Mouse (Mus musculus) layer of hippocampus, adult 18-20 months (tissue): Measurements from ENCODE around the gene Glis3. TPM values are rescaled to one million over a fixed set of nuclear protein-coding genes. Genes with fewer than 3 reads are reported as not detected.

Experiments used
- DNase-seq, 2 experiments: peaks; one replicate each; pipeline ENCODE4 v3.0.0; 2022; ENCODE audit warnings: low spot score in 2 of 2
- total RNA-seq, 2 experiments: library from RNA; stranded (reverse); gene quantifications; 2 replicates each; pipeline ENCODE4 v1.2.3; 2021

Gene Glis3
- total RNA-seq, 2 experiments from 2014 or later: 25.0 to 30.6 TPM

DNA sequence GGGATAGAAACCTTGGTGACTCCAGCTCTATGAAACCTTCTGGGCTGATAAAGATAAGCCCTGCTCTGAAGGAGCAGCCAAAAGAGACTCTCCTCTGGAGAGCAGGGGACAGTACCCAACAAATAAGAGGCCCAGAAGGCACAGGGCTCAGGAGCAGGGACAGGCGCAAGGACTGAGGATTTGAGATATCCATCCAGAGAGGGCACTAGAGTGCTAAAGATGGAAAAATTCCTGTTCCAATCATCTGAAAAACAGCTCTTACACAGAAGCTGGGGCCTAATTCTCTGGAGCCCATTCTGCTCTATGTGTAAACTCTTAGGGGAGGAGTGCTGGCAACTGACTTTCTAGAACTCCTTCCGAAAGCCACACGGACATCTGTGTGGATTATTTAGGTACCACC, 287.0 kb downstream of the Glis3 start:
- no peak for DNase-seq

DNA sequence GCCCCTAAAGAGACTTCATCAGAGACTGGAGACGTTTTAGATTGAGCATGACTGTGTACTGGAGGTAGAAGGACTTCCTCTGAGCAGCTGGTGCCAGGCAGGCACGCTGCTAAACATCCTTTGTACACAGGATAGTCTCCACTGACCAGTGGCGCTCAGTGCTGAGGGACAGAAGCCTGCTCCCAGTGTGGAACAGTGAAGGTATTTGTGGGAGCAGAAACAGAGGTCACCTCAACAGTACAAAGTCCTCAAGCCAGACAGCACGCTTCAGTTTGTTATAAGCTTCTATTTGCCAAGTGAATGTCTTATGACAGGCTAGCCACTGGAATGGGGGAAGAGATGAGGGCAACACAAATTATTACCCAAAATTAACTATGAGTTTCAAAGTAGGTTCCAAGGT, 289.0 kb downstream of the Glis3 start:
- no peak for DNase-seq

DNA sequence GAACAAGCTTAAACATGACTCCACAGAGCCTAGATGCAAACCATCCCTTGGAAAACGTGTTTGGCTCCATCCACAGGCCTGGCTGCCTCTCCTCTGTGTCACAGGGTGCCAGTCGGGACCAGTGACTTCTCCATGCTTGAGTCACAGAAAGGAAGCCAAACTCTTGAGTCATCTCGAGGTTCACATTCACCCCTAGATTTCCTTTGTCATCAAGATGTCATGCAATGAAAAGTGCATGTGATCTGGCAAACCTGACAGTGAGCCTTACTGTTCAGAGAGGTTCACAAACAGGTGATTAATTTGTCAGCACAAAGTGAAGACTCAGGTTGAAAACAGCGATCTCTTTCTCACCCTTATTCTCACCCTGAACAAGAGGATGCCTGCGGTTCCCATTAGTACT, 290.7 kb downstream of the Glis3 start:
- DNase-seq: no peak

DNA sequence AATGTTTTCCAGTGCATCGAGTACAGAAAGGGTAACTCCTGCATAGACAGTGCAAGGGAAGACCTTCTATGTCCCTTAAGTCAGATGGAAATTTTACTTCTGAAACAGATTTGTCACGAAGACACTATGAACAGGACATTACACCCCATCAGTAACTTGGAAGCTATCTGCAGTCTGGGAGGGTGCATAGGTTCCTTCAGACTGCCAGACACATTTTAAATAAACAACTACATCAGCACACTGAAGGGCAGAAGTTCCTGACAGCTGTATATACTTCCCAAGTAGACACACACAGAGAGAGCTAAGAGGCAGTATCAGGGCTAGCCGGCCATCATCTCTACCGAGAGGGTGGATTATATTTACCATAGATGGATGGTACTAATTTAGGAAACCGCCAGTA, 296.5 kb downstream of the Glis3 start:
- no peak for DNase-seq

DNA sequence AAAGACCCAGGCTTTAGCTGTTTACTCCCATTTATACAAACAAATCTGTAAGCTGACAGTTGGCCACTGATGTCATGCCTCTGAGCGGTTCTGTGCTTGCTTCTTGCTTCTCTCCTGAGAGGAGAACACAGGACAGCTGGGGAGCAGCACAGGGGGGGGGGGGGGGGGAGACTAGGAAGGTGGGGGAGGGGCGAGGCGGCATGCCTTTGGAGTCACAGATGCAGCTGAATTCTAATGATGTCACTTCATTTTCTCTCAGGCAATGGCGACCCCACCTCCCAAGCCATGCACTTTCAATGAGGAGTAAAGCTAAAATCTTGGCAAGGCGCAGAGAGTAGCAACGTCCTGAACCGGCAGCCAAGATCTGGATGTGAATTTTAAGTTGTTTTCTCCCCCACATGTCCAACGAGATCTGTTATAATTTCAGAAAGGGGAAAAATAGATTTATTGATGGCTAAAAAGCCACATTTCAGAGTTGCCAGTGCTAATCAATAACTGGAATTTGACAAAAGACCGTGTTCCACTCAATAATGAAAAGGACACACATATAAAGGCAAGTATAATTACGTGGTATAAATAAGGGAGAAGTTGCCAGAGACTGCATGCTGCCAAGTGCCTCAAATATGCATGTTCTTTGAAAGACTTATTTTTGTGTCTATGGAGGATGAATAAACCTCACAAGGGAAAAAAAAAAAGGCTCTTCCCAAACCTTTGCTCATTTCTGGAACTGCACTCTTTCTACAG, 297.5 kb downstream of the Glis3 start:
- DNase-seq: peak in 1 of 2 experiments; percentile 59

DNA sequence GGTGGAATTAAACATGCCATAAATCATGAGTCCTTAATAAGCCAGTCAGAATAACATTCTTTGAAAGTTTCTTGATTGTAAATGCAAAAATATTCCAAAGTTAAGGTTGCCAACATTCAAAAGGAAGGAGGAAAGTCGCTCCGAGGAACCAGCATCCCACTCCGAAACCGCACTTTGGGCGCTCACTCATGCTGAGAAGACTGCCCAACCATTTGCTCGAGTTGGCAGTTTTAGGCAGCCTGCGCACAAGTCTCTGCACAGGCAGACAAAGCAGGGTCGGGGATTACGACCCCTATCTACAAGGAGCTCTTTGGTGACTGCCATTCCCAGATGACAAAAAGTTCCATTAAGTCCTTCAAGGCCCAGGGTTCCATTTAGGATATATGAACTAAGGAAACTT, 298.4 kb downstream of the Glis3 start:
- peak in 1 of 2 experiments; percentile 37 for DNase-seq

DNA sequence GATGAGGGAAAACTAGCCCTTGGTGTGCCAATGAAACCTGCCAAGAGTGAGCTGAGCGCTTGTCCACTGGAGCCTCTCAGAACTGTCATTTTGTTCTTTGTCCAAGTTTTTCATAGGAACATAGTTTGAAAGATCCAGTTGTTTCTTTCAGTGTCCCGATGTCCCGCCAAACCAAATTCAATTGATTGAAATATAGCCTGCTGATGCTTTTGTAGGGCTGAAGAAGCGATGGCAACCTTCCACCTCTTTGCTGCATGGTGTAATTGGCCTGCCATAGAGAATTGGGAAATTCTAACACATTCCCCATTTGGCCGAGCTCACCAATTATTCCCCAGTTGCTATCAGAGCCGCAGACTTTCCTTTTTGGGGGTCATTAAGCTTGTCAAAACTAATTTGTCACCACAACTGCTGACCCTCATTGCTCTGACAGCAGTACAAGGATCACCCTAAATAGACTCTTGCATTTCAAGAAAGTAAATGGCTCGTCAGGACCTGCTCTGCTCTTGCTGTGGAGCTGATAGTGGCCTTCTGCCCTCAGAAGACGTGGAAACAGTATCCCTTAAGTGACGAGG, 299.1 kb downstream of the Glis3 start:
- DNase-seq: peak in 1 of 2 experiments; percentile 60

DNA sequence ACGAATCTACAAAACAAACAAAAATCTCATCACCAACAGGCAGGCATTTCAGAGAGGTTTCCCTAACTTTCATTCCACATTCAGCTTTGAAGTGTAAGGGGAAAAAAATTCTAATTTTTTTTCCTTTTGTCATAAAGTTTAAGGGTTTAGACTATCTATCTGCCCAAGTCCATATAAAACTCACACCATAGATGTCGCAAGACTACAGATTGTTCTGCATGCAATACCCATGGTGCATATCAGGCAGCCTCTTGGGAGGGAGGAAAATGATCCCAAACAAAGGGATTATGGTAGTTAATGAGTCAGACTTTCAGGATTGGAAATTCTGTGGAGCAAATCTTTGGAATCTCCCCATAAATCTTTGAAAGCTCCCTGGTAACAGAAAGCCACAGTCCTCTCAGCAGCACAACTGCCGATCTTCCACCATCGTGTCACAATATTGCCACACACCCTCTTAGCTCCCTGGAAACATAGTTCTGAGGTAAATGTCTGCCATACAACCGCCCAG, 302.0 kb downstream of the Glis3 start:
- no peak for DNase-seq

DNA sequence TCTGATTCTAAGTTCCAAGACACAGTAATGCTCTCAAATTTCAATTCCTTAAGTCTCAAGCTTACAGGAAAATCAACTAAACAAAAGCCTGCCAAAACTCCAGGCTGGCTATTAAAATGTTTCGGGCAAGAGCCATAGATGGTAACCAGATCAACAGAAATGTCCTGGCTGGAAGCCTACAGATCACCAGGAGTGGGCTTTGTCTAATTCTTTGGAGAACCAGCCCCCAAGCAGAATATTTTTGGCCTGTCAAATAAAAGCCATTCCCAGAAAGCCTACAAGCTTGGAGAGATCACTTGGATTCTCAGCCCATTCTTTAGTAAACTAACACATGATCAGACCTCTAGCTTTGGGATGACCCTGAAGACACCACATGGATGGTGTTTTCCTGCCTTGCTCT, 303.5 kb downstream of the Glis3 start:
- no peak for DNase-seq

DNA sequence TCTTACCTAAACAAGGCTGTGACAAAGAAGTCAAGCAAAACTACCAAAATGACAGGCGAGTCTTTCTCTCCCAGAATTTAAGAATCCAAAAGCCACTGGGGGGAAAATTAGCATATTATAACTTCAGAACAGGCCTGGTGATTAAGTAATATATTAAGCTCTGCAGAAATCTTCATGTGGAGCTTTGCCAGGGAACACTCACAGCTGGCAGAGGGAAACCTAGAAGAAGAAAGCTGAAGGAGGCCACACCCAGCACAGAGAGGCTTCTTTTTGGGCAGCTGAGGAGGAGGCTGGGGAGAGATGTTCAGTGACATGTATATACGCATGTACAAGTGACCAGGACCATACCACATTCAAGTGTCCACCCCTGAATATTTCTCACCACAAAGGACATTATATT, 304.1 kb downstream of the Glis3 start:
- no peak for DNase-seq

DNA sequence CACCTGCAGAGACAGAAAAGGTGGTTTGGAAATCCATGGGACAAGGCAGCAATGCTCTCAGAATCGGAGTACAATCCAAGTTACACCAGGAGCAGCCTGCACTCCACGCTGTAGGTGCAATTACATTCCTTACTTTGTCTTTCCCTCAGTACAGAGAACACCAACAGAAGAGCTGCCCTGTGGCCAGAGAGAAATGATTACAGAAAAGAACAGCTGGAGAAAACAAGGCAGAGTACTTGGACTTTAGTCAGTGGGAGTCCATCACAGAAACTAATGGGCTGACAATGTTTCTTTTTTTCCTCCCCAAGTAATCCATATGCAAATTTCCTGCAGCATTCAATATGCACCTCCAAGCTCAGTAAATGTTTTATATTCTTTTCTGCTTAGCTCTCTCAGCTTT, 305.4 kb downstream of the Glis3 start:
- no peak for DNase-seq

DNA sequence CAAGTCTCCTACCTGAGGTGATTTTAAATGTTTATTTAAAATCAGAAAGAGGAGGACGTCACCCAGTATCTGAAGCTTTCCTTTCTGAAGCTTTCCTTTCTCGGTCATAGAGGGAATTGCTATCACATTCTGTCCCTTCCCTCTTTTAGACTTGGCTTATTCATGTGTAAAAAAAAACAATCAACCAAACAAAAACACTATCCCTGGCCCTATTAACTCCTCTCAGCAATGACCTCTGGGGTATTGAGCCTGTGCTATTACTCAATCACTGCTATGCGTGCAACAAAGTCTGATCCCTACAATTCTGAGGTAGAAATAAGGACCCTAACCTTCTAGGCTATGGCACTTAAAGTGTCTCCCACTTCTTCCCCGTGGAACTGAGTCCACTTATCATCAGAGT, 311.7 kb downstream of the Glis3 start:
- no peak for DNase-seq

DNA sequence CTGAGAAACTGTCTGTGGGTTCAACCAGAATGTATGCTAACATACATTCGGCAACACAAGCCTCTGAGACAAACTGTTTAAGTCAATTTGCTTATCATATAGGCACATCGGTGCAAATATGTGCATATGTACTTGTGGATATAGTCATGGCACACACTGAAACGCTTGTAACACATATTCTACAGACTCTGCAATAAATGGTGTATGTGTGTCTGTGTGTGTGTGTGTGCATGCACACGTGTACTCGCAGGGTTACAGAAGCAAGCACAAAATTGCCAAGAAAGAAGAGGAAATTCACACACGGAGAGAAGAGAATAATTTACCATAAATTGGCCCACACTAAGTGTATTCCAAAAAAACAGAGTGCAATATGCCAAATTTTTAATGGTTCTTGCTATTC, 312.6 kb downstream of the Glis3 start:
- peak in 1 of 2 experiments; percentile 27 for DNase-seq

DNA sequence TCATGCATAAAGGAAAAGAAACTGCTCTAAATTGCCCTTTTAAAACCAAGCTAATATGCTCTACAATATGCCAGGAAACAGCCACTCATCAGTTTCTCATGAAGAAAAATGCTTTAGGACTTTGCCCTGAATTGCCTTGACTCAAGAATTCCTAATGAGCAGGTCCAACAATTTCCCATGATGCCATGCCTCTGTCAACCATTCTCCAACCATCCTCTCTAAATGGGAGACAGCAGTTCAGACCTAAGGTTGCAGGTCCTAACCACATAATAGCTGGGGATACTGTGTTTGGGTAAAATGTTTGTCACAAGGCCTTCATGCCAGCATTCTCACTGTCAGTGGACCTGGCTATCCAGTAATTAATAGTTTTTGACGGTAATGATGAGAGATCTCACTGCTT, 313.1 kb downstream of the Glis3 start:
- no peak for DNase-seq

DNA sequence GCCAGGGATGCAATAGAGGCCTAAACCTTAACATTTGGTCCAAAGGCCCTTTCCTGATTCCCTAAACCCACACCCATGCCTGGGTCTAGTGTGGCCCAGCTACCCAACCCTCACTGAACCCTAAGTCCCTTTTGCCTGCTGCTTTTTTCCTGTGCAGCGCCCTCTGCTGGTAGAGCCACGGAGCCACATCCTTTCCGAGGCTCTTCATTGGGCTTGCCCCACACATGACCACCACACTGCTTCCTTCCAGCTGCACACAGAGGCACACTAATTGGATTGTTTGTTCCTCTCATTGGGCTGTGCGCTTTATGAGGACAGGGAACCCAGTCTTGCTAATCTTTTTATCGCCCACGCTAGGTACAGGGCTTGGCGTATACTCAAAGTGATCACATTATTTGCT, 314.0 kb downstream of the Glis3 start:
- DNase-seq: no peak

DNA sequence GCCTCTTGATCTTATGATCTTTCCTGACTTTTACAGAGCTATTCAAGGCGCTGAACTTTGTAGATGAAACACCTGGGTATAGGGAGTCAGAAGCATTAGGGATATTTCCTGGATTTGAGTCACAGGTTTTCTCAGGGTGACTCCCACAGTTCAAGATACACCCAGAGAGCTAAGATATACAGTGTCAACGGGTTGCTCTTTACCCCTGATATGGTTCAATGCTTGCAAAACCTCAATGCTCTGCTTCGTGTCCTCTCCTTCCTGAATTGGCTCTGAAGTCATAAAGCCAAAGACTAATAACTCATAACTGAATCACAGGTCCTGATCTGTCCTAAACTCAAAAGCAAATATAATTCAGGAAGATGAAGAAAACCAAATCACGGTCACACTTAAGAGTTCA, 319.0 kb downstream of the Glis3 start:
- DNase-seq: no peak

DNA sequence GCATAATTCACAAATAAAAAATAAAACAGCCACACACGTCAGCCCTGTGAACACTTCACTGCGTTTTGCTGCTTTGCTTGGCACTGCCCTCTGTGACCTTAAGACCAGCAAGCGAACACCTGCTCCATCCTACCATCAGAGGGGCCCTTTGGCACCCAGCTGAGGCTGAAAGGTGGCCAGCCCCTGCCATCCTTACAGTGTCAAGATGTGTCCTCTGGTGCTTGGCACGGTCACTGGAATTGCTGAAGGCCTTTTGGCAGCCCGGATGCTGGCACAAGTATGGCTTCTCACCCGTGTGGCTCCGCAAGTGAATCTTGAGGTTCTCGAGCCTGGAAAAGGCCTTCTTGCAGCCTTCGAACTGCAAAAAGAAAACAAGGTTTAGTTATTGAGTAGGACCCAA, 322.3 kb downstream of the Glis3 start:
- no peak for DNase-seq

DNA sequence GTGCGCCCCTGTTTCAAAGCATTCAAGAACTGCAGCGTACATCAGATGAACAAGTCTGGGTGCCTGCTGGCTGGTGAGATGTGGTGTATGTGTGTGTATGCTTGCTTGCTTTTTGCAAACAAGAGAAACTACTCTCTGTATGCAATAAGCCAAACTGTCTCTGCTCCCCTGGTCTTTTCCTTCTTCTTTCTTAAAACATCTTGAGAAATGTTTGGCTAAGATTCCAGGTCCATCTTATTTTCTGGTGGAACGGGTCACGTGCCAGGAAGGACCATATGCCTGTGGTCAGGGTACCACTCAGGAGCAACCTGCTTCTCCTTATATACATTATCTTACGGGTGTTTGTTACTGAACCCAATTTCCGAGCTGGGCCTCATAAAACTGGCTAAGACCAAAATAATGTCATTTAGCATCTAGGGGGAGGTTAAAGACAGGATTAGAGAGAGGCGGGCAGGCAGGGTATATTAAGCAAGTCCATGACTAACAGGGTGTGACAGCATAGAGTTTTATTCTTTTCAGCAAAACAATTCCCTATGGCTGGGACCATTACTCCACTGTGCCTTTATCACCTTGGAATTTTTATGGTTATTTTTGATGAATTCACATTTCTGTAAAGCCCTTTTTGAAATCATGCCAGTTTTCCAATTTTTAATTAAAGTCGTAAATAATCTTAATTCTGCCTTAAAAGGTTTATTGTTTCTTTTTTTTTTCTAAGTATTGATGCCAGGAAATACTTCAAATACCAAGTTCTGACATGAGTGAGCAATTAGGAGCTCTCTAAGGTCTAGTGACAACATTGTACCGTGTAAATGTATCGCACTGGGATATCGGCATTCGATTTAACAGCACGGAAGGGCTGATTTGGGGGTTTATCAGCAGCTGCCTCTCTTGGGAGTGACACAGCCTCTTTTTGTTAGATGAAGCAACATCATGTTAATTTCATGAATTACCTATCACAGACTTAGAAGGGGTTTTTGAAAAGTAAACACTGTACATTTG, 328.5 kb downstream of the Glis3 start:
- DNase-seq: no peak

DNA sequence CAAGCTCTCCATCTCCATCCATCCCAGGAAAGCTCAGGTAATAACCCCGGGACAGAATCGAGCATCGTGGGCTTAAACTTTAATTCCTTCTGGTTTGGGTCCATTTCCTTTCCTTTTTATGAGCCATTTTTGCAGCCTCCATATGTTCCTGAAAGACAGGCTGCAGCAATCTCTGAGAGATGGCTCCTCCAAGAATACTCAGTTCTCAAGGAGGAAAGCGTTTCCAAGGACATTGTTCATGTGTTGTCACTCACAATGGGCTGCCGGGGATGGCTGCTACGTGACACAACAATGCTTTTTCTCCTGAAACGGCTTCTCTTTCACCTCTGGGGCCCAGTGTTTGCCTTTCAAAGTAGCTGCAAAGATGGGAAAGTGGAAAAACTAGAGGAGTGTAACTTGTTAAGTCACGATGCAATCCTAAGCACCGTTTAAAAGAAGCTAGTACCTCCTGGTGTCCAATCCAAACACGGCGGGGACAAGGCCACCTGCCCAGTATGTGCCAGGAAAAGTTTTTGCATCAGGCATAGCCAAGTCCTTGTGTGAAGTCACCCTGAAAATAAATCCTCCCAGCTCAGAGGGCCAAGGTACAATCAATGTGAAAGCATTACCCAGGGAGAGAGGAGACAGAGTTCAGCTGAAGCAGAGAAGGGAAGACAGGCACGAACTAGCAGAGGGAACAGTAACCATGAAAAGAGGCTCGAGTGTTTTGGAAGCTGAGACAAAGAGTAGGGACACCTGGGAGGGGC, 332.6 kb downstream of the Glis3 start:
- DNase-seq: no peak

DNA sequence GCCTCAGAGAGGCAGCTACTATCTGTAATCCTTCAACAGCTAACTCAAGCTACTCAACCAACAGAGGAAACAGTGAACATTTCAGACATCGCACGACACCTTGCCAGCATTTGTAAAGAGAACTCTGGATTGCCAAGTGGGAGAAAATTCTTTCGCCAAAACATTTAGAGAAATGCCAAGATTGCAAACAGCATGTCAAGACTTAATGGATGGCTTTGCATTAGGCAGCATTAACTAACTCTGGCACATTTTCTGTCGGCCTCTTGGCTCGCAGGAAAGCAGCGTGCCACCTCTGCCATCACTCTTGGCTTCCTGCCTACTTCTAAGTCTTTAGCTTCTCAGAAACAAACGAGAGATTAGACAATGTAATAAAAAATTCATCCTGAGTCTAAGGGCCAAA, 336.2 kb downstream of the Glis3 start:
- DNase-seq: no peak

DNA sequence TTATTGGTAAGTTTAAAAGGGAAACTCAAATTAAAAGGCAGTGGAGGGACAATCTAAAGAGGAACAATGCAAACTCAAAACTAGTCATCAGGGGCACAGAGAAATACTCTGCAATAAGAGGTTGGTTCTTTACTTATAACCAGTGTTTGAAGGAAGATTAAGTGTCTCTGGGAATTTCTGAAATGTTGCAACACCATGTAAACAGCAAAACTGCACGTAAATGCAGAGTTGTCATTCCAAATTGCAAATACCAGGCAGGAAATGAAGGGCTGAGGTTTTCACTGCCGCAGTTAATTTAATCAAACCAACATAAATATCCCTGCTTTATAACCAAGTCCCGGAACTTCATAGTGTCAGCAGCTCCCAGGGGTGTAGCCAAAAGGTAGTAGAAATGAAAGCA, 342.3 kb downstream of the Glis3 start:
- DNase-seq: no peak
